Mouse (Mus musculus): ENCODE results near the gene Rsrc1.

Rsrc1 gene

GRCm38 (mm10) chr3:67373872-67374271 is 392.7 kb downstream of the Rsrc1 start, which contains the start of gene Mlf1:
TSS of gene Mlf1 (plus strand) at chr3:67374097.
- peak; percentile 97 for DNase-seq

GRCm38 (mm10) chr3:67374360-67374778 is 393.2 kb downstream of the Rsrc1 start:
- DNase-seq = no peak

- no peak for DNase-seq
These were observed 393.9 kb downstream of the Rsrc1 start, which contains the start of gene Gm17402 for GRCm38 (mm10) chr3:67375063-67375462. TSS of gene Gm17402 (minus strand) at chr3:67375163.

GRCm38 (mm10) chr3:67378215-67378614 is 397.0 kb downstream of the Rsrc1 start:
- DNase-seq = no peak
